Comparison of ENCODE assay signal across 15 mouse cellular contexts in genomic region chr16:33936885-33937284, GRCm38 (mm10). TPM values are rescaled to one million over a fixed set of nuclear protein-coding genes. Genes with fewer than 3 reads are reported as not detected.
DNase-seq lines count a peak whose midpoint lies in the region; ATAC-seq lines count a peak whose summit lies in the region.
"Had no signal": no experiment of that assay in that cellular context is flagged by ENCODE, and none has a peak within 500 bp of the region (broad histone marks: within the 10 kb centered on the region; RNA-seq: fewer than 3 reads in every experiment).

No protein-coding gene starts in this region.

- H3K9ac ChIP-seq in embryonic facial prominence, embryonic 13.5 days = no peak overlapping the region
- H3K9ac ChIP-seq in limb, embryonic 13.5 days = no peak overlapping the region
- H3K9ac ChIP-seq in heart, embryonic 14.5 days (ENCODE audit: low read length) = no peak overlapping the region; the same call in 1 of the 2 replicates
- H3K9ac ChIP-seq in midbrain, embryonic 14.5 days (replicated peaks; ENCODE audit: low read length) = no peak overlapping the region
- H3K9ac ChIP-seq: liver, embryonic 15.5 days; midbrain, embryonic 13.5 days had no signal

- DNase-seq in embryonic facial prominence, embryonic 10.5 days (ENCODE audit: low spot score) = no peak
- no peak for DNase-seq in limb, embryonic 10.5 days (ENCODE audit: low spot score)
- DNase-seq in midbrain, embryonic 14.5 days = no peak
- DNase-seq in spleen, adult 18-20 months = no peak
- DNase-seq: thymus, postnatal 36 days had no signal

- no peak overlapping the region for H3K4me2 ChIP-seq in embryonic facial prominence, embryonic 13.5 days
- no peak overlapping the region for H3K4me2 ChIP-seq in limb, embryonic 13.5 days (replicated peaks)
- H3K4me2 ChIP-seq in heart, embryonic 14.5 days (ENCODE audit: low read length) = no peak overlapping the region
- no peak overlapping the region for H3K4me2 ChIP-seq in midbrain, embryonic 14.5 days (ENCODE audit: low read length)
- H3K4me2 ChIP-seq: liver, embryonic 15.5 days; midbrain, embryonic 13.5 days had no signal

- H3K27ac ChIP-seq in embryonic facial prominence, embryonic 13.5 days = peak overlapping the region; percentile 40; the same call in 1 of the 2 replicates
- no peak overlapping the region for H3K27ac ChIP-seq in embryonic facial prominence, embryonic 10.5 days (replicated peaks)
- H3K27ac ChIP-seq in limb, embryonic 13.5 days = 0 out of 2 replicates have a peak overlapping the region, but pooled peaks have one; percentile 1
- no peak overlapping the region for H3K27ac ChIP-seq in limb, embryonic 10.5 days
- peak overlapping the region; percentile 77 to 92 for H3K27ac ChIP-seq in heart, embryonic 14.5 days (replicated peaks in 1 of 2; ENCODE audit: control insufficient read depth in 1 of 2, insufficient read depth in 1 of 2, low read depth in 2 of 2, low read length in 2 of 2)
- H3K27ac ChIP-seq in midbrain, embryonic 14.5 days (replicated peaks; ENCODE audit: low read depth, low read length) = no peak overlapping the region
- H3K27ac ChIP-seq: liver, embryonic 15.5 days; midbrain, embryonic 13.5 days; stomach, postnatal 0 days had no signal

- H3K9me3 ChIP-seq in embryonic facial prominence, embryonic 13.5 days = no peaks in the 10 kb centered on the region
- H3K9me3 ChIP-seq in embryonic facial prominence, embryonic 10.5 days = no peaks in the 10 kb centered on the region
- no peaks in the 10 kb centered on the region for H3K9me3 ChIP-seq in limb, embryonic 13.5 days
- H3K9me3 ChIP-seq in limb, embryonic 10.5 days (replicated peaks) = no peaks in the 10 kb centered on the region
- no peaks in the 10 kb centered on the region for H3K9me3 ChIP-seq in heart, embryonic 14.5 days (ENCODE audit: control insufficient read depth, low read length)
- H3K9me3 ChIP-seq in midbrain, embryonic 14.5 days (ENCODE audit: control insufficient read depth, low read length) = no peaks in the 10 kb centered on the region
- H3K9me3 ChIP-seq: liver, embryonic 15.5 days; midbrain, embryonic 13.5 days had no signal

- H3K4me1 ChIP-seq in embryonic facial prominence, embryonic 13.5 days = peaks cover 83% of the 10 kb centered on the region
- H3K4me1 ChIP-seq in embryonic facial prominence, embryonic 10.5 days = peaks cover 69% of the 10 kb centered on the region
- H3K4me1 ChIP-seq in limb, embryonic 13.5 days = peaks cover 80% of the 10 kb centered on the region
- peaks cover 61% of the 10 kb centered on the region for H3K4me1 ChIP-seq in limb, embryonic 10.5 days
- H3K4me1 ChIP-seq in heart, embryonic 14.5 days (ENCODE audit: control insufficient read depth in 2 of 2, insufficient read depth in 2 of 2, low read length in 2 of 2) = peaks cover 71 to 83% of the 10 kb centered on the region in 2 experiments
- peaks cover 16% of the 10 kb centered on the region; the same call in 1 of the 2 replicates for H3K4me1 ChIP-seq in midbrain, embryonic 14.5 days (ENCODE audit: control insufficient read depth, insufficient read depth, low read length)

- no peak overlapping the region for H3K4me3 ChIP-seq in embryonic facial prominence, embryonic 13.5 days
- no peak overlapping the region for H3K4me3 ChIP-seq in embryonic facial prominence, embryonic 10.5 days
- no peak overlapping the region for H3K4me3 ChIP-seq in limb, embryonic 13.5 days
- H3K4me3 ChIP-seq in limb, embryonic 10.5 days = no peak overlapping the region
- no peak overlapping the region for H3K4me3 ChIP-seq in heart, embryonic 14.5 days (ENCODE audit: control insufficient read depth in 1 of 2, insufficient read depth in 1 of 2, low read depth in 1 of 2, low read length in 2 of 2)
- H3K4me3 ChIP-seq in midbrain, embryonic 14.5 days (replicated peaks; ENCODE audit: low read depth, low read length) = no peak overlapping the region
- H3K4me3 ChIP-seq: liver, embryonic 15.5 days; midbrain, embryonic 13.5 days had no signal

- no peaks in the 10 kb centered on the region for H3K27me3 ChIP-seq in embryonic facial prominence, embryonic 13.5 days
- no peaks in the 10 kb centered on the region for H3K27me3 ChIP-seq in embryonic facial prominence, embryonic 10.5 days (replicated peaks; ENCODE audit: low read depth, poor library complexity, severe bottlenecking)
- H3K27me3 ChIP-seq in limb, embryonic 13.5 days = no peaks in the 10 kb centered on the region
- H3K27me3 ChIP-seq in limb, embryonic 10.5 days (ENCODE audit: low read depth, poor library complexity, severe bottlenecking) = no peaks in the 10 kb centered on the region
- no peaks in the 10 kb centered on the region for H3K27me3 ChIP-seq in heart, embryonic 14.5 days (ENCODE audit: control insufficient read depth, insufficient read depth, low read length)
- H3K27me3 ChIP-seq in midbrain, embryonic 14.5 days (ENCODE audit: control insufficient read depth, insufficient read depth, low read length) = no peaks in the 10 kb centered on the region
- H3K27me3 ChIP-seq: liver, embryonic 15.5 days; Patski had no signal

- WGBS in embryonic facial prominence, embryonic 13.5 days = 63% methylated on average over 4 of the region's 4 CpGs
- WGBS in embryonic facial prominence, embryonic 10.5 days = 88% methylated on average over 4 of the region's 4 CpGs
- WGBS in limb, embryonic 13.5 days = 77% methylated on average over 4 of the region's 4 CpGs
- WGBS in limb, embryonic 10.5 days = 91% methylated on average over 4 of the region's 4 CpGs
- WGBS in heart, embryonic 14.5 days = 84% methylated on average over 4 of the region's 4 CpGs
- WGBS in midbrain, embryonic 14.5 days = 90% methylated on average over 4 of the region's 4 CpGs

- no peak for ATAC-seq in embryonic facial prominence, embryonic 13.5 days (ENCODE audit: insufficient number of reproducible peaks, insufficient read depth, low FRiP score, low TSS enrichment, low read depth)
- ATAC-seq in limb, embryonic 13.5 days (ENCODE audit: low FRiP score, low read depth) = no peak
- no peak for ATAC-seq in heart, embryonic 14.5 days (ENCODE audit: insufficient number of reproducible peaks, insufficient read depth, low FRiP score, low read depth)
- peak; percentile 49 for ATAC-seq in megakaryocyte, adult 5-6 weeks (ENCODE audit: poor library complexity, severe bottlenecking)
- no peak for ATAC-seq in midbrain, embryonic 14.5 days (ENCODE audit: low FRiP score, low TSS enrichment)
- ATAC-seq: forebrain, embryonic 16.5 days; hindbrain, embryonic 16.5 days; midbrain, embryonic 13.5 days; Patski had no signal

- peaks cover 19% of the 10 kb centered on the region; the same call in 1 of the 2 replicates for H3K36me3 ChIP-seq in embryonic facial prominence, embryonic 13.5 days
- peaks cover 40% of the 10 kb centered on the region for H3K36me3 ChIP-seq in embryonic facial prominence, embryonic 10.5 days (replicated peaks)
- H3K36me3 ChIP-seq in limb, embryonic 13.5 days = peaks cover 8% of the 10 kb centered on the region
- H3K36me3 ChIP-seq in limb, embryonic 10.5 days = peaks cover 38% of the 10 kb centered on the region
- peaks cover 9% of the 10 kb centered on the region; the same call in 1 of the 2 replicates for H3K36me3 ChIP-seq in heart, embryonic 14.5 days (ENCODE audit: control insufficient read depth, insufficient read depth, low read length)
- no peaks in the 10 kb centered on the region for H3K36me3 ChIP-seq in midbrain, embryonic 14.5 days (ENCODE audit: control insufficient read depth, insufficient read depth, low read length)
- H3K36me3 ChIP-seq: liver, embryonic 15.5 days; midbrain, embryonic 13.5 days had no signal

RNA-seq across cellular contexts. Expression of gene Umps, which starts 30.0 kb away (rescaled TPM):
- 57.4 and 62.5 TPM in 2 replicates for polyA plus RNA-seq in embryonic facial prominence, embryonic 13.5 days (2015; fragmentation: Nextera tagmentation; extraction: Ambion mirVana)
- 105 and 106 TPM in 2 replicates for polyA plus RNA-seq in embryonic facial prominence, embryonic 10.5 days (2016; fragmentation: Nextera tagmentation; extraction: Ambion mirVana)
- 57.8 and 58.2 TPM in 2 replicates for polyA plus RNA-seq in limb, embryonic 13.5 days (2015; fragmentation: Nextera tagmentation; extraction: Ambion mirVana)
- 107 and 119 TPM in 2 replicates for polyA plus RNA-seq in limb, embryonic 10.5 days (2016; fragmentation: Nextera tagmentation; extraction: Ambion mirVana)
- 26.9 and 29.7 TPM in 2 replicates for polyA plus RNA-seq in heart, embryonic 14.5 days (2014; fragmentation: Nextera tagmentation; extraction: Ambion mirVana)
- total RNA-seq in megakaryocyte, adult 5-6 weeks (2015) = 19.6 and 23.1 TPM in 2 replicates
- total RNA-seq in megakaryocyte, adult 5-6 weeks (2017) = 34.8 and 35.9 TPM in 2 replicates
- polyA plus RNA-seq in midbrain, embryonic 14.5 days (2014; fragmentation: Nextera tagmentation; extraction: Ambion mirVana) = 19.7 and 28.4 TPM in 2 replicates

Comparison
In these comparisons a context has a peak if more than half of its experiments do, and no peak if none do; other contexts are left out.
1. H3K27ac ChIP-seq: peak in embryonic facial prominence, embryonic 13.5 days (single experiment), limb, embryonic 13.5 days (single experiment) and heart, embryonic 14.5 days (2 of 2); none in embryonic facial prominence, embryonic 10.5 days (single experiment), limb, embryonic 10.5 days (single experiment) and midbrain, embryonic 14.5 days (single experiment).